Mouse (Mus musculus): ENCODE results near the gene Antxr1.

DNA sequence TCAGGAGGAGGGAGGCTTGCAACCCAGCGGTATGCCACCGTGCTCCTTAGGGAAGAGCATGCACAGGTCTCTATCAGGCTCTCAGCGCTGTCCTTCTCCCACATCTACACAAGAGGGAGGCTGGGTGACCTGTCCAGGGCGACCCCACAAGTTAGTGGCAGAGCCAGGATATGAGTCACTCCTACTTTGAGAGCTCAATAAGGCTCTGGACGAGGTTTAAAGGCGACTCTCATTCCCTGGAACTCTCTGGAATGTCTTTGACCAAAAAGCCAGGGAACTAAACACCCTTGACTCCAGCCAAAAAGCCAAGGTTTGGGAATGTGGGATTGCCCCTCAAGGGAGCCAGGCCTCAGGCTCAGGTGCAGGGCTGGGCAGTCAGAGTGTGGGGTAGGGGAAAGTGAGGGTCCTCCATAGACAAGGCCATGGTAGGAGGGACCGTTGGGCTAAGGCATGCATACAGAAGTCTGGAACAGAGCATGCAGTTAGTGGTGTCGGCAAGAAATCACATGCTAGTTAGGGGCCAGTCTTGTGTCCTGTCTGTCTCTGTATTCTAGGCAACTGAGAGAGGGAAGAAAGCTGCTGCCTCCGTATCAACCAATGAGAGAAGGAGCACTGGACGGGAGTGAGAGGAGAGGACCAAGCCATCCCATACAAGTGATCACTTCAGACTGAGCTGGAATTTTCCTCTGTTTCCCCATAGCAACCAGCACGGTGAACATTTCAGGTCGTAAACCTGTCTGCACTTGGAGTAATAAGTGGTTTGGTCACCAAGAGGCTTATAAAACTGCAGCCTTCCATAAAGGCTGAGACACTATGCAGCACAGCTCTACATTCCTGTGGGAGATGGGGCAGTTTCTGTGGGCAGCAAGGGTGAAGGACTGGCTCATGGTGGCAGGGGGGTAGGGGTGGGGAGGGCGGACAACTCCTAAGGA is 116.3 kb downstream of the Antxr1 start:
- TF ChIP-seq CTCF (IDR thresholded peaks at IDR 0.05; ENCODE audit: insufficient read depth, low read depth, low read length) (no peak), POLR2A (IDR thresholded peaks at IDR 0.05; ENCODE audit: insufficient read depth, low read depth, low read length) (no peak)

All from olfactory bulb, adult 2 months (tissue).